Mouse (Mus musculus): ENCODE data around the gene Ddx20. TPM values are rescaled to one million over a fixed set of nuclear protein-coding genes. Genes with fewer than 3 reads are reported as not detected.

Ddx20 gene
- polyA plus RNA-seq, 1 experiment from 2014 or later = 27.6 TPM

- no peaks in the 10 kb centered on the region for H3K9me3 ChIP-seq (ENCODE audit: control insufficient read depth, low read length)
- no peaks in the 10 kb centered on the region for H3K27me3 ChIP-seq (replicated peaks; ENCODE audit: control insufficient read depth, insufficient read depth, low read length)
- no peak overlapping the region for H3K4me3 ChIP-seq (ENCODE audit: low read depth, low read length)
- H3K27ac ChIP-seq (replicated peaks; ENCODE audit: low read depth, low read length) = no peak overlapping the region
- H3K4me2 ChIP-seq (ENCODE audit: low read depth, low read length) = no peak overlapping the region
- H3K36me3 ChIP-seq (ENCODE audit: control insufficient read depth, insufficient read depth, low read length) = no peaks in the 10 kb centered on the region
- H3K4me1 ChIP-seq (ENCODE audit: control insufficient read depth, insufficient read depth, low read length) = no peaks in the 10 kb centered on the region
- WGBS = 51% methylated on average over 9 of the region's 9 CpGs
- DNase-seq (ENCODE audit: low spot score) = no peak
- no peak overlapping the region for H3K9ac ChIP-seq (ENCODE audit: low read depth, low read length)
- no peak for ATAC-seq (ENCODE audit: low read depth)
These were observed 19.2 kb downstream of the Ddx20 start for GRCm38 (mm10) chr3:105668161-105668560.

GRCm38 (mm10) chr3:105666996-105667523 lies 20.3 kb downstream of the Ddx20 start:
- WGBS = 56% methylated on average over 4 of the region's 4 CpGs
- DNase-seq (ENCODE audit: low spot score) (no peak), ATAC-seq (ENCODE audit: low read depth) (no peak)
- no peaks in the 10 kb centered on the region for H3K4me1 ChIP-seq (ENCODE audit: control insufficient read depth, insufficient read depth, low read length)
- H3K4me3 ChIP-seq (ENCODE audit: low read depth, low read length) = no peak overlapping the region
- H3K4me2 ChIP-seq (ENCODE audit: low read depth, low read length) = no peak overlapping the region
- H3K27ac ChIP-seq (replicated peaks; ENCODE audit: low read depth, low read length) = no peak overlapping the region
- H3K9ac ChIP-seq (ENCODE audit: low read depth, low read length) = no peak overlapping the region
- H3K27me3 ChIP-seq (replicated peaks; ENCODE audit: control insufficient read depth, insufficient read depth, low read length) = no peaks in the 10 kb centered on the region
- H3K36me3 ChIP-seq (ENCODE audit: control insufficient read depth, insufficient read depth, low read length) = no peaks in the 10 kb centered on the region
- no peaks in the 10 kb centered on the region for H3K9me3 ChIP-seq (ENCODE audit: control insufficient read depth, low read length)

- no peaks in the 10 kb centered on the region for H3K9me3 ChIP-seq (ENCODE audit: control insufficient read depth, low read length)
- H3K27ac ChIP-seq (replicated peaks; ENCODE audit: low read depth, low read length) = no peak overlapping the region
- DNase-seq (ENCODE audit: low spot score) (no peak), ATAC-seq (ENCODE audit: low read depth) (no peak)
- no peaks in the 10 kb centered on the region for H3K27me3 ChIP-seq (replicated peaks; ENCODE audit: control insufficient read depth, insufficient read depth, low read length)
- H3K9ac ChIP-seq (ENCODE audit: low read depth, low read length) = no peak overlapping the region
- no peak overlapping the region for H3K4me2 ChIP-seq (ENCODE audit: low read depth, low read length)
- no peaks in the 10 kb centered on the region for H3K4me1 ChIP-seq (ENCODE audit: control insufficient read depth, insufficient read depth, low read length)
- no peaks in the 10 kb centered on the region for H3K36me3 ChIP-seq (ENCODE audit: control insufficient read depth, insufficient read depth, low read length)
- H3K4me3 ChIP-seq (ENCODE audit: low read depth, low read length) = no peak overlapping the region
- 73% methylated on average over 9 of the region's 9 CpGs for WGBS
These were observed 22.1 kb downstream of the Ddx20 start for GRCm38 (mm10) chr3:105665105-105665765.

- H3K9me3 ChIP-seq (ENCODE audit: control insufficient read depth, low read length) = no peaks in the 10 kb centered on the region
- H3K27ac ChIP-seq (replicated peaks; ENCODE audit: low read depth, low read length) = no peak overlapping the region
- no peak overlapping the region for H3K4me2 ChIP-seq (ENCODE audit: low read depth, low read length)
- WGBS = 63% methylated on average over 8 of the region's 8 CpGs
- no peaks in the 10 kb centered on the region for H3K27me3 ChIP-seq (replicated peaks; ENCODE audit: control insufficient read depth, insufficient read depth, low read length)
- H3K9ac ChIP-seq (ENCODE audit: low read depth, low read length) = no peak overlapping the region
- H3K4me3 ChIP-seq (ENCODE audit: low read depth, low read length) = no peak overlapping the region
- no peaks in the 10 kb centered on the region for H3K4me1 ChIP-seq (ENCODE audit: control insufficient read depth, insufficient read depth, low read length)
- H3K36me3 ChIP-seq (ENCODE audit: control insufficient read depth, insufficient read depth, low read length) = no peaks in the 10 kb centered on the region
- ATAC-seq (ENCODE audit: low read depth) = no peak
- no peak for DNase-seq (ENCODE audit: low spot score)
These were observed 24.3 kb downstream of the Ddx20 start for GRCm38 (mm10) chr3:105663043-105663442.

- no peak overlapping the region for H3K4me3 ChIP-seq (ENCODE audit: low read depth, low read length)
- H3K4me2 ChIP-seq (ENCODE audit: low read depth, low read length) = no peak overlapping the region
- H3K9ac ChIP-seq (ENCODE audit: low read depth, low read length) = no peak overlapping the region
- WGBS = 58% methylated on average over 2 of the region's 2 CpGs
- no peaks in the 10 kb centered on the region for H3K27me3 ChIP-seq (replicated peaks; ENCODE audit: control insufficient read depth, insufficient read depth, low read length)
- H3K36me3 ChIP-seq (ENCODE audit: control insufficient read depth, insufficient read depth, low read length) = no peaks in the 10 kb centered on the region
- H3K4me1 ChIP-seq (ENCODE audit: control insufficient read depth, insufficient read depth, low read length) = no peaks in the 10 kb centered on the region
- DNase-seq (ENCODE audit: low spot score) (no peak), ATAC-seq (ENCODE audit: low read depth) (no peak)
- H3K27ac ChIP-seq (replicated peaks; ENCODE audit: low read depth, low read length) = no peak overlapping the region
- no peaks in the 10 kb centered on the region for H3K9me3 ChIP-seq (ENCODE audit: control insufficient read depth, low read length)
These were observed 26.8 kb downstream of the Ddx20 start for GRCm38 (mm10) chr3:105660530-105660929.

GRCm38 (mm10) chr3:105655031-105655585 lies 32.3 kb downstream of the Ddx20 start:
- H3K4me2 ChIP-seq (ENCODE audit: low read depth, low read length) = no peak overlapping the region
- H3K27ac ChIP-seq (replicated peaks; ENCODE audit: low read depth, low read length) = no peak overlapping the region
- H3K27me3 ChIP-seq (replicated peaks; ENCODE audit: control insufficient read depth, insufficient read depth, low read length) = no peaks in the 10 kb centered on the region
- no peaks in the 10 kb centered on the region for H3K9me3 ChIP-seq (ENCODE audit: control insufficient read depth, low read length)
- DNase-seq (ENCODE audit: low spot score) (no peak), ATAC-seq (ENCODE audit: low read depth) (no peak)
- H3K9ac ChIP-seq (ENCODE audit: low read depth, low read length) = no peak overlapping the region
- H3K36me3 ChIP-seq (ENCODE audit: control insufficient read depth, insufficient read depth, low read length) = no peaks in the 10 kb centered on the region
- no peak overlapping the region for H3K4me3 ChIP-seq (ENCODE audit: low read depth, low read length)
- WGBS = 90% methylated on average over 11 of the region's 11 CpGs
- H3K4me1 ChIP-seq (ENCODE audit: control insufficient read depth, insufficient read depth, low read length) = no peaks in the 10 kb centered on the region

GRCm38 (mm10) chr3:105653544-105654380 lies 33.6 kb downstream of the Ddx20 start:
- no peak for ATAC-seq (ENCODE audit: low read depth)

GRCm38 (mm10) chr3:105648889-105649567 lies 38.3 kb downstream of the Ddx20 start:
- 70% methylated on average over 8 of the region's 8 CpGs for WGBS
- H3K9ac ChIP-seq (ENCODE audit: low read depth, low read length) = no peak overlapping the region
- H3K4me1 ChIP-seq (ENCODE audit: control insufficient read depth, insufficient read depth, low read length) = no peaks in the 10 kb centered on the region
- ATAC-seq (ENCODE audit: low read depth) = no peak
- H3K27ac ChIP-seq (replicated peaks; ENCODE audit: low read depth, low read length) = no peak overlapping the region
- H3K9me3 ChIP-seq (ENCODE audit: control insufficient read depth, low read length) = no peaks in the 10 kb centered on the region
- no peak for DNase-seq (ENCODE audit: low spot score)
- H3K36me3 ChIP-seq (ENCODE audit: control insufficient read depth, insufficient read depth, low read length) = no peaks in the 10 kb centered on the region
- H3K27me3 ChIP-seq (replicated peaks; ENCODE audit: control insufficient read depth, insufficient read depth, low read length) = no peaks in the 10 kb centered on the region
- no peak overlapping the region for H3K4me2 ChIP-seq (ENCODE audit: low read depth, low read length)
- no peak overlapping the region for H3K4me3 ChIP-seq (ENCODE audit: low read depth, low read length)

More at GRCm38 (mm10) chr3:105653544-105654380, 33.6 kb downstream of the Ddx20 start:
- no peak overlapping the region for H3K4me3 ChIP-seq (ENCODE audit: low read depth, low read length)
- 84% methylated on average over 13 of the region's 13 CpGs for WGBS
- DNase-seq (ENCODE audit: low spot score) = no peak
- H3K27ac ChIP-seq (replicated peaks; ENCODE audit: low read depth, low read length) = no peak overlapping the region
- H3K9me3 ChIP-seq (ENCODE audit: control insufficient read depth, low read length) = no peaks in the 10 kb centered on the region
- H3K4me2 ChIP-seq (ENCODE audit: low read depth, low read length) = no peak overlapping the region
- H3K4me1 ChIP-seq (ENCODE audit: control insufficient read depth, insufficient read depth, low read length) = no peaks in the 10 kb centered on the region
- no peaks in the 10 kb centered on the region for H3K27me3 ChIP-seq (replicated peaks; ENCODE audit: control insufficient read depth, insufficient read depth, low read length)
- H3K36me3 ChIP-seq (ENCODE audit: control insufficient read depth, insufficient read depth, low read length) = no peaks in the 10 kb centered on the region
- no peak overlapping the region for H3K9ac ChIP-seq (ENCODE audit: low read depth, low read length)
